Mouse (Mus musculus) MEL (cell line): ENCODE results near the gene Pak2.

Source experiments
- CTCF ChIP-seq, 3 experiments: IDR thresholded peaks in 2 of 3; conservative IDR thresholded peaks in 1 of 3; 2 replicates each; pipeline ENCODE4 v1.5.1; 2011 to 2012; ENCODE audit warnings: low read length in 3 of 3, low read depth in 2 of 3, mild to moderate bottlenecking in 2 of 3, improper control_type of control experiment in 1 of 3, inconsistent platforms in 1 of 3, mixed read lengths in 1 of 3, moderate library complexity in 1 of 3; ENCODE audit not compliant: control insufficient read depth in 1 of 3, insufficient read depth in 1 of 3, poor library complexity in 1 of 3, severe bottlenecking in 1 of 3
- E2F4 ChIP-seq: IDR thresholded peaks from 2 replicates; pipeline ENCODE4 v1.6.1; 2011; ENCODE audit warnings: low read depth, low read length, improper control_type of control experiment, borderline replicate concordance
- GATA1 ChIP-seq: IDR thresholded peaks from 2 replicates; pipeline ENCODE4 v1.6.1; 2011; ENCODE audit warnings: low read depth, low read length, improper control_type of control experiment
- POLR2A ChIP-seq, 2 experiments: IDR thresholded peaks; 2 replicates each; pipeline ENCODE4 v1.6.1; 2011 to 2012; ENCODE audit warnings: low read length in 2 of 2, mild to moderate bottlenecking in 2 of 2, control low read depth in 1 of 2, improper control_type of control experiment in 1 of 2, low read depth in 1 of 2, moderate library complexity in 1 of 2; ENCODE audit not compliant: control insufficient read depth in 1 of 2, insufficient read depth in 1 of 2, poor library complexity in 1 of 2
- RAD21 ChIP-seq: IDR thresholded peaks from 2 replicates; pipeline ENCODE4 v1.6.1; 2011; ENCODE audit warnings: mild to moderate bottlenecking, low read depth, low read length, improper control_type of control experiment

DNA sequence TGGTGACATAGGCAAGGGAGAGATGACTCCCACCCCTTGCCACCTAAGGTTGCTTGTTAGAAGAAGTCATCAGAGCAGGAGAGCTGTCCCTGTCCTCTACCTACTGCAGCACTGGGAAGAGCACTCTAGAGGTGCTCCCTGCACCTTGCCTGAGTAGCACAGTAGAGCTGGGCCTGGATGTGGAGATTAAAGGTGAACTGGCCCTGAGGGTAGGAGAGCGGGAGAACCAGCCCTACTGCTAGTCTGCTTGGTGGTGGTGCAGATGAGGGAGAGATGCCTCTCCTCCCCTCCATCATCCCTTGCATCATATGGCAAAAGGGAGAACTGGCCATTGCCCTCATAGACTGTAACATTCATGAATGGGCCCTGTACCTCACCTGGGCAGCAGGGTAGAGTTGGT is 12.2 kb downstream of the Pak2 start:
- TF ChIP-seq CTCF (IDR thresholded peaks at IDR 0.05 in 2 of 3, conservative IDR thresholded peaks at IDR 0.05 in 1 of 3; ENCODE audit: control insufficient read depth in 1 of 3, insufficient read depth in 1 of 3, low read depth in 2 of 3, low read length in 3 of 3, poor library complexity in 1 of 3, severe bottlenecking in 1 of 3), result no peak
- TF ChIP-seq RAD21, result no peak
- no peak for TF ChIP-seq E2F4
- TF ChIP-seq POLR2A (IDR thresholded peaks at IDR 0.05; ENCODE audit: control insufficient read depth in 1 of 2, insufficient read depth in 1 of 2, low read depth in 1 of 2, low read length in 2 of 2, poor library complexity in 1 of 2), result no peak
- TF ChIP-seq GATA1, result no peak
